In the genomic region with DNA sequence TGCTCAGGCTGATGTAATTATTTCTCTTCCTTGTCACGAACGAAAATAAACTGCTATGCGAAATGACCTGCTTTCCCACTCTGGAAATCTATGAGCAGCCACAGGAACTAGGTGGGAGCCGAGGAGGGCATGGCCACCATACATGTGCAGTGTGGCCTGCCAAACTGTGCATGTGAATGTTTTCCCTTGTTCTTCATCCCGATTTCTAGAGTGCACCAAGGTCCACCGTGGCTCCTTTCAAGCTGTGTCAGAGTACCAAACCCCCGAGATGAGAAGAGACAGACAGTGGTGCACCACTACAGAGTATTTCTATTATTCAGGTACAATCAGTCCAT, we compare ENCODE assay signal across 10 mouse cellular contexts. TPM values are rescaled to one million over a fixed set of nuclear protein-coding genes. Genes with fewer than 3 reads are reported as not detected.
DNase-seq lines count a peak whose midpoint lies in the region; ATAC-seq lines count a peak whose summit lies in the region.
"Had no signal": no experiment of that assay in that cellular context is flagged by ENCODE, and none has a peak within 500 bp of the region (broad histone marks: within the 10 kb centered on the region; RNA-seq: fewer than 3 reads in every experiment).

No protein-coding gene starts in this region.

- no peak overlapping the region for H3K27ac ChIP-seq in kidney, embryonic 15.5 days
- no peak overlapping the region for H3K27ac ChIP-seq in embryonic facial prominence, embryonic 14.5 days (replicated peaks; ENCODE audit: low read depth, low read length)
- no peak overlapping the region for H3K27ac ChIP-seq in midbrain, embryonic 10.5 days (replicated peaks)

- no peak for DNase-seq in kidney, postnatal 36 days
- peak; percentile 36 for DNase-seq in cerebellum, adult 8-10 months
- no peak for DNase-seq in embryonic facial prominence, embryonic 14.5 days (ENCODE audit: low spot score)
- no peak for DNase-seq in midbrain, embryonic 10.5 days (ENCODE audit: low spot score)
- DNase-seq in Muller cell, postnatal 12 days (ENCODE audit: inconsistent ontology term) = no peak
- DNase-seq in lung, postnatal 10 days = no peak
- DNase-seq: adrenal gland, postnatal 14 days had no signal

- H3K36me3 ChIP-seq in kidney, embryonic 15.5 days = no peaks in the 10 kb centered on the region
- H3K36me3 ChIP-seq in embryonic facial prominence, embryonic 14.5 days (ENCODE audit: control insufficient read depth, insufficient read depth, low read length) = no peaks in the 10 kb centered on the region
- no peaks in the 10 kb centered on the region for H3K36me3 ChIP-seq in midbrain, embryonic 10.5 days

- H3K27me3 ChIP-seq in kidney, embryonic 15.5 days = peaks cover 44% of the 10 kb centered on the region
- H3K27me3 ChIP-seq in embryonic facial prominence, embryonic 14.5 days (replicated peaks; ENCODE audit: control insufficient read depth, insufficient read depth, low read length) = peaks cover 27% of the 10 kb centered on the region
- H3K27me3 ChIP-seq in midbrain, embryonic 10.5 days (ENCODE audit: low read depth, poor library complexity, severe bottlenecking) = peaks cover 33% of the 10 kb centered on the region

- H3K4me1 ChIP-seq in kidney, embryonic 15.5 days = peaks cover 6% of the 10 kb centered on the region
- H3K4me1 ChIP-seq in embryonic facial prominence, embryonic 14.5 days (ENCODE audit: control insufficient read depth, insufficient read depth, low read length) = no peaks in the 10 kb centered on the region
- H3K4me1 ChIP-seq in midbrain, embryonic 10.5 days = peaks cover 8% of the 10 kb centered on the region

- no peak overlapping the region for H3K4me3 ChIP-seq in kidney, embryonic 15.5 days (replicated peaks)
- no peak overlapping the region for H3K4me3 ChIP-seq in embryonic facial prominence, embryonic 14.5 days (ENCODE audit: low read depth, low read length)
- H3K4me3 ChIP-seq in midbrain, embryonic 10.5 days = peak overlapping the region; percentile 62

- no peaks in the 10 kb centered on the region for H3K9me3 ChIP-seq in kidney, embryonic 15.5 days (replicated peaks)
- no peaks in the 10 kb centered on the region for H3K9me3 ChIP-seq in embryonic facial prominence, embryonic 14.5 days (ENCODE audit: control insufficient read depth, low read length)
- no peaks in the 10 kb centered on the region for H3K9me3 ChIP-seq in midbrain, embryonic 10.5 days (replicated peaks)

- peak overlapping the region; percentile 50 for H3K4me2 ChIP-seq in kidney, embryonic 15.5 days
- peak overlapping the region; percentile 29; the same call in 1 of the 2 replicates for H3K4me2 ChIP-seq in embryonic facial prominence, embryonic 14.5 days (ENCODE audit: low read depth, low read length)

- no peak overlapping the region for H3K9ac ChIP-seq in kidney, embryonic 15.5 days
- H3K9ac ChIP-seq in embryonic facial prominence, embryonic 14.5 days (ENCODE audit: low read depth, low read length) = no peak overlapping the region

- 20% methylated on average over 7 of the region's 7 CpGs for WGBS in kidney, embryonic 15.5 days
- WGBS in embryonic facial prominence, embryonic 14.5 days = 16% methylated on average over 7 of the region's 7 CpGs
- 16% methylated on average over 7 of the region's 7 CpGs for WGBS in midbrain, embryonic 10.5 days

- ATAC-seq in kidney, embryonic 15.5 days (replicated peaks; ENCODE audit: low FRiP score) = no peak
- ATAC-seq in embryonic facial prominence, embryonic 14.5 days (ENCODE audit: low read depth) = no peak
- ATAC-seq in monocyte, adult 5-6 weeks (replicated peaks; ENCODE audit: insufficient number of reproducible peaks, low FRiP score, low TSS enrichment, poor library complexity, severe bottlenecking) = no peak

RNA-seq across cellular contexts. Expression of a gene that starts 0.2 kb away (rescaled TPM):
- 0.57 and 0.86 TPM in 2 replicates for polyA plus RNA-seq in kidney, embryonic 15.5 days (2015; fragmentation: Nextera tagmentation; extraction: Ambion mirVana)
- 0.48 and 0.84 TPM in 2 replicates for polyA plus RNA-seq in embryonic facial prominence, embryonic 14.5 days (2014; fragmentation: Nextera tagmentation; extraction: Ambion mirVana)
- 0.51 and 0.71 TPM in 2 replicates for polyA plus RNA-seq in midbrain, embryonic 10.5 days (2016; fragmentation: Nextera tagmentation; extraction: Ambion mirVana)
- 0.49 TPM in 1 of 3 replicates, not detected in the others for total RNA-seq in monocyte, adult 5-6 weeks (2017)
- total RNA-seq: adrenal gland, postnatal 14 days had no signal
- polyA plus RNA-seq: liver, adult 2 months had no signal

RNA-seq across cellular contexts. Expression of a gene that starts 45.8 kb away (rescaled TPM):
- 161 and 191 TPM in 2 replicates for polyA plus RNA-seq in kidney, embryonic 15.5 days (2015; fragmentation: Nextera tagmentation; extraction: Ambion mirVana)
- 7.7 and 18.5 TPM in 2 replicates for polyA plus RNA-seq in embryonic facial prominence, embryonic 14.5 days (2014; fragmentation: Nextera tagmentation; extraction: Ambion mirVana)
- 7.9 and 9.5 TPM in 2 replicates for polyA plus RNA-seq in midbrain, embryonic 10.5 days (2016; fragmentation: Nextera tagmentation; extraction: Ambion mirVana)
- 3.3 to 4.9 TPM in 2 of 3 replicates, not detected in the other for total RNA-seq in monocyte, adult 5-6 weeks (2017)
